Mouse (Mus musculus) 3134 (cell line): ENCODE measurements at regions not wholly inside any gene's neighbourhood (a gene's known extent, or its start where the extent isn't known, plus 50 kb on each side); places are given as distances from the start of the nearest gene placed in this dataset.
A peak's percentile ranks its signal among the peaks of the same experiment; 100 is the strongest.
"Not testable (repeated sequence)": the region's sequence is repeated elsewhere in the genome, so short reads cannot be mapped to it uniquely, and the experiment has no call there.

Experiments
- DNase-seq: peaks from one replicate; pipeline ENCODE4 v3.0.0-alpha.2; 2011; ENCODE audit warnings: low spot score; ENCODE audit not compliant: insufficient read length; ENCODE audit errors: extremely low read depth

DNA sequence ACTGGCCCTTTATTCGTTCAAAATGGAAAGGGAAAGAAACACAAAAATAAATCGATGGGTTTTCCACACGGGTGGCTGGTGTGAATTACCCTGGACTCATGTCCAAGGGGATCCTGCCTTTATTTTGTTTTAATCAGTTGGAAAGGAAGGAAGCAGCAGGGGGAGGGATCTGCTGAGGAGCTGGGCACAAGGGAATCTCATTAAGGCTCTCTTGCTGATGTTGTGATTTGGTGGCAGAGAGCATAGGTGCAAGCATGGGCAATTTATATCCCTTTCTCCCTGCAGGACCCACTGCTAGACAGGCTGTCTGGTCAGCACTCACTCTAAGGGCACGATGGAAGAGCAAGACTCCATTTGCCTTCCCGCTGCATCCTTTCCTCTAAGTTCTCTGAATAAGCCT, 469.2 kb downstream of the Epha7 start:
- DNase-seq, result no peak

DNA sequence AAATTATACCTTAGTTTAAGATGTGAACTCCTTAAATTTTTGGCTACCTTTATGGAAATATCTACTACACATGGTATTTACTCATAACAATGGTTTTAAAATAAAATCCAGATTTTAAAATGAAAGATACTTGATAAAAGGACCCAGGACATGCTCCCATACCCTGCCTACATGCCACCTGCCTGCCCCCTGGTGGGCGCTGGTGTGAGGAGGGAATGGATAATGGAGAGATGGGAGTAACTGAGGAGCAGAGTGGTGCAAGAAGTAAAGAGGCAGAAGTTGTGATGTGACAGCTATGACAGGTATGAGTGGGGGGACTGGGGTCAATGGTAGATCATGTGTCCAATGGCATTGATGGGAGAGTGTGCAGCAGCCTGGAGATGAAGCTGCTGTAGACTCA, 488.4 kb downstream of the Epha7 start:
- no peak for DNase-seq

- no peak for DNase-seq
Observed at GRCm38 (mm10) chr4:29303951-29304350, 491.0 kb downstream of the Epha7 start.

DNA sequence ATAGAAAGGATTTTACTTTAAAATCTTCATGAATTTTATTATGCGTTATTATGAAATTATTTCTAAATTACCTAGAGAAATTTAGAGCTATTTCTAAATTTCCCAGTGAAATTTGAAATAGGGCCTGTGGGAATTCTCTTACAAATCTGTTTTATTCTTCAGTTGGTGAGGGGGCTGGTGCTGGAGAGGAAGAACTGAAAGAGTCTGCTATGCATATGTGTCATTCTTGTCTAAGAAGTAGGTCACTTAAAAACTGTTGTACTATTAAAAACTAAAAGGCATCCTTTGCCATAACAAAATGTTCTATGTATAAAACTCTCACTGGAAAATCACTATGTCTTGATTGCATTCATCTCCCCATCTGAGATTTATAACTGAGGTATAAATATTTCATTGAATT, 494.3 kb downstream of the Epha7 start:
- DNase-seq, result no peak

GRCm38 (mm10) chr4:29323921-29324320, 511.0 kb downstream of the Epha7 start:
- DNase-seq, result no peak

DNA sequence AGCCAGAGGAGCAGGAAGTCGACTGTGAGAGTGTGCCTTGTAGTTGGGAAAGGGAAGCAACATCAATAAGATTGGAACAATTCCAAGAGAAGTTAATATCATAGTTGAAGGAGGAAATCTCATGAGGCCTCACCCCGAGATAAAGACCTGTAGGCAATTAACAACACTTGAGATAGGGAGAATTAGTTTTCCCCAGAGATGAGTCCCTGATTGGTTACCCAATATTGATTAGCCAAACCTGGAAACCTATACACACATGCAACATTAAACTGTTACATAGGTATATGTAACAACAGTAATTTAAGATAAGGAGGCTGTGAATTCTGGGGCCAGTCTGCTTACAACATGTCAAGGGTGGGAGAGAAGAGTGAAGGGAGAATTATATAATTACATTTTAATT, 516.2 kb downstream of the Epha7 start:
- DNase-seq, result no peak

GRCm38 (mm10) chr4:29331747-29332146, 518.8 kb downstream of the Epha7 start:
- DNase-seq, result no peak

DNA sequence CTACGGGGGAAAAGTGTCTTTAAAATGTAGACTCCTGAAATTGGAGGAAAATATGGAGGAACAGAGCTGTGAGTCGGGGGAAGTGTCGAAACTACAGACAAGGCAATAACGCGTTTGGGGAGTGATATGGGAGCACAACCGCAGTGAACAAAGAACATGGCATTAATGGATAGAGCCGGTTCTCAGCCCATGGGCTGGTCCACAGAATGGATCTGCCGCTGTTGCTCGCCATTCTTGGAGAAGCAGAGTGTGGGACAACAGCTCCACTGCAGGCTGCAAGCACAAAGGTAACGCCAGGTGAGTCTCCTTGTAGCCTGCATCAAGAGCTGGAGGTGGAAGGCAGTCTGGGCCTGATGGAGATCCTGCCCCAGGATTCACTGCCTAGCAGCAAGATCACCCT, 524.3 kb downstream of the Epha7 start:
- no peak for DNase-seq

- DNase-seq, result no peak
Observed at GRCm38 (mm10) chr4:29362191-29362590, 549.3 kb downstream of the Epha7 start.

- no peak for DNase-seq
Observed at GRCm38 (mm10) chr4:29389282-29389681, 576.4 kb downstream of the Epha7 start.

DNA sequence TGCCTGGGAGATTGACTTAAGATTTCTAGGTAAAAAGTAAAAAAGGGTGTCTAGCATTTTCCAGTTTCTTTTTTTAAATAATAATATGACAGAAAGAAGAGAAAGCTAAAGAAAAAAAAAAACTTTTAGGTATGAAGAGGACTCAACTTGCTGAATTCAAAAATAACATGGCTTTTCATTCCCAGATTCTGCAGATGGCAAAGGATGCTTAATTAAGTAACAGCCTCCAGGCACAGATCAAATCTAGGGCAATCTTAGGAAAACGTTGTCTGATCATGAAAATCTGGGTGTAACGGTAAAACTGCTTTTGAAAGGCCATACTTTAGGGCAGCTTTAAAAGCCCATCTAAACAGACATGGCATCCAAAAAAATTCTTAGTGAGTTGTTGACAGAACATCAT, 577.4 kb downstream of the Epha7 start:
- no peak for DNase-seq

- DNase-seq, result no peak
Observed at GRCm38 (mm10) chr4:29402143-29402542, 589.2 kb downstream of the Epha7 start.

DNA sequence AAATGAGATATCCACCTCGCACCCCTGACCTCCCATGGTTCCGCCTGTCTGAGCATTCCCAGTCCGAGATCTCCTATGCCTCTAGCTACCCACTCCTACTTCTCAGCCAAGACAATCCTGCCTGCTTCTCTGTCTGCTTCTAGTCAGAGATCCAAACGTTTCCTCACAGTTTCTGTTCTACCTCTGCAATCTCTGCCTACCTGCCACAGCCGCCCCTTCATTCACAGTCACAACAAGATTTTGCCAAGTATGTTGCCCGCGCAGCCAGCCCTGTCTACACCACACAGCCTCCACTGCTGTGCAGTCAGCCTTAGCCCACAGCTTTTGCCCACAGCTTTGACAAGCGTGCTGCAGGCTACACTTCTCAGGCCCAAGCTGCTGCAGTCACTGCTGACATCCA, 601.7 kb downstream of the Epha7 start:
- no peak for DNase-seq

GRCm38 (mm10) chr4:29420198-29420792, 607.4 kb downstream of the Epha7 start:
- DNase-seq, result no peak

DNA sequence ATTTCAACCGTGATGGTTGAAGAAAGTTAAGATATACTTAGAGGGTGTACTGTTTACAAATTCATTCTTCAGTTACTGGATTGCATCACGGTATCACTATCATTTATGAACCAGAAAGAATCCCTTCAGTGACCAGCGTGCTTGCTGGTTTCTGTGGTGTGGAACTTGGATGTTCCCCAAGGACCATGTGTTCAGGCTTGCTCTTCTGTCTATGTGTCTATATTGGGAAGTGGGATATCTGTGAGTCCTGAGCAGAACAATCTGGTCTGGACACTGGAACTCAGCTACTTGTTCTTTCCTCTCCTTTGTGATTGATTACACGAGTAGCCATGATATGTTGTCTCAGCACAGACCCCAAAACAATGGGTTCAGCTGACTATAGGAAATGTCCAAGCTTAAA, 618.6 kb downstream of the Epha7 start:
- DNase-seq, result not testable (repeated sequence)

DNA sequence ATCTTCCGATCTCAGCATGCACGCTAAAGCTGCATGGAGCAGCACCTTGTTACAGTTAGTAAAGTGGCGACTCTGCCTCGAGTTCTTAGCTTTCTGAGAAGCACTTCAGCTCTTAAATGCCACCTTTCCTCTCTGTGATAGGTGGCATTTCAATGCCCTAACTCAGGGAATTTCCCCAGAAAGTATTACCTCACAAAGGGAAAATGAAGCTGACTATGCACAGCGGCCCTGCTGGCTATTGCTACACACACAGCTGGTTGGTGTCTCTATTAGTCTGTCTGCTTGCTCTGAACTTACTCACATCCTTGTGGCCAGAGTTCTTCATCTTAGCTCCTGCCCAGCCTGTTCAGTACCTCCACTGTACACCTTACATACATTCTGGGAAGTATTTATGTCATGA, 650.4 kb downstream of the Epha7 start:
- DNase-seq, result no peak

DNA sequence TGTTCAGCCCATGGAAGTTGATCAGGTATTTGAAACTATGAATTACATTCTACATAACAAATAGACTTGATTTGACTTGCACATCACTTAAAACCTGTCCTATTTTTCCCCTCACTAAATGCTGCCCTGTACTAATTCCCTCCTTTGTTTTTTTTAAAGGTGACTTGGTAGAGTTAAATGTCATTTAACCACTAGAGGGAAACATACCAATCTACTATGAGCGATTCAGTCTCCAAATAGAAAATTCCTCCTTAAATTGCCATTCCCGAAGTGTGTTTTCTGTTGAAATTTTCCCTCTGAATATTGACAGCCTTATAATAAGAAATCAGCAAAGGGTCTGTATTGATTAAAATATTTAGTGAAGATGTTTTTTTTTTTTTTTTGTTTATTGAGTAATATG, 653.4 kb downstream of the Epha7 start:
- no peak for DNase-seq

GRCm38 (mm10) chr4:29480384-29481092, 667.6 kb downstream of the Epha7 start:
- no peak for DNase-seq

GRCm38 (mm10) chr4:29481093-29481715, 668.3 kb downstream of the Epha7 start:
- no peak for DNase-seq

DNA sequence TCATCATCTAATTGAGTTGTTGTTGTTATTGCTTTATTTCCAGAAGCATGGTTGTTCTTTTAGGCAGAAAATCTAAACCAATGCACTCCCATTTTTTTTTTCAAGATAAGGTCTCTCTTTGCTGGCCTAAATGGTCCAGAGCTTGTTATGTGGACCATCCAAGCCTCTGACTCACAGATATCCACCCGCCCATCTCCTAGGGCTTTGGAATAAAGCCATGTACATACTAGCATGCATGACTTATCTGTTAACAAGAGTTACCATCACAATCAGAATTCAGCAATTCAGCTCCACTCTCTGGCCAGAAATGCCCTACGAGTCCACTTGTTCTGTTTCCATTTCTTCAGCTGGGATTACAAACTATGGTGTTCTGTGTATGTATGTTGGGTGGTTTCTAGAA, 669.5 kb downstream of the Epha7 start:
- DNase-seq, result no peak

GRCm38 (mm10) chr4:29500844-29501243, 687.9 kb downstream of the Epha7 start:
- DNase-seq, result no peak

- DNase-seq, result peak; percentile 19
Observed at GRCm38 (mm10) chr4:29525051-29525450, 712.1 kb downstream of the Epha7 start.
